Mouse (Mus musculus): ENCODE measurements around the gene Rgs2.
A peak's percentile ranks its signal among the peaks of the same experiment; 100 is the strongest.

Gene Rgs2

GRCm38 (mm10) chr1:144003904-144004740 is at the start of gene Rgs2:
Gene Rgs2, minus strand, starts transcription at chr1:144004161.
- peak; percentile 86 for DNase-seq (ENCODE audit: low spot score)

- no peak for DNase-seq (ENCODE audit: low spot score)
Measured at GRCm38 (mm10) chr1:144053401-144053800, 49.4 kb upstream of the Rgs2 start.

- DNase-seq (ENCODE audit: low spot score) = no peak
Measured at GRCm38 (mm10) chr1:144041826-144042225, 37.9 kb upstream of the Rgs2 start.

- no peak for DNase-seq (ENCODE audit: low spot score)
Measured at GRCm38 (mm10) chr1:144033498-144033897, 29.5 kb upstream of the Rgs2 start.

GRCm38 (mm10) chr1:144030499-144030898 is 26.5 kb upstream of the Rgs2 start:
- DNase-seq (ENCODE audit: low spot score) = no peak

GRCm38 (mm10) chr1:144029679-144030078 is 25.7 kb upstream of the Rgs2 start:
- DNase-seq (ENCODE audit: low spot score) = no peak

GRCm38 (mm10) chr1:144018417-144018958 is 14.5 kb upstream of the Rgs2 start:
- no peak for DNase-seq (ENCODE audit: low spot score)

GRCm38 (mm10) chr1:144013913-144014312 is 10.0 kb upstream of the Rgs2 start:
- no peak for DNase-seq (ENCODE audit: low spot score)

- DNase-seq (ENCODE audit: low spot score) = no peak
Measured at GRCm38 (mm10) chr1:144007341-144007740, 3.4 kb upstream of the Rgs2 start.

- no peak for DNase-seq (ENCODE audit: low spot score)
Measured at GRCm38 (mm10) chr1:144006542-144006941, 2.6 kb upstream of the Rgs2 start.

GRCm38 (mm10) chr1:144005648-144006047 is 1.7 kb upstream of the Rgs2 start:
- no peak for DNase-seq (ENCODE audit: low spot score)

- DNase-seq (ENCODE audit: low spot score) = no peak
Measured at GRCm38 (mm10) chr1:144004741-144005140, 780 bp upstream of the Rgs2 start.

- no peak for DNase-seq (ENCODE audit: low spot score)
Measured at GRCm38 (mm10) chr1:144003416-144003815, 545 bp downstream of the Rgs2 start.

GRCm38 (mm10) chr1:144002715-144003066 is 1.3 kb downstream of the Rgs2 start:
- no peak for DNase-seq (ENCODE audit: low spot score)

GRCm38 (mm10) chr1:144002036-144002714 is 1.8 kb downstream of the Rgs2 start:
- DNase-seq (ENCODE audit: low spot score) = no peak

- DNase-seq (ENCODE audit: low spot score) = no peak
Measured at GRCm38 (mm10) chr1:144000246-144000645, 3.7 kb downstream of the Rgs2 start.

- no peak for DNase-seq (ENCODE audit: low spot score)
Measured at GRCm38 (mm10) chr1:143999371-143999920, 4.5 kb downstream of the Rgs2 start.

- DNase-seq (ENCODE audit: low spot score) = no peak
Measured at GRCm38 (mm10) chr1:143993026-143993425, 10.9 kb downstream of the Rgs2 start.

GRCm38 (mm10) chr1:143992528-143992927 is 11.4 kb downstream of the Rgs2 start:
- DNase-seq (ENCODE audit: low spot score) = no peak

- DNase-seq (ENCODE audit: low spot score) = no peak
Measured at GRCm38 (mm10) chr1:143990263-143990662, 13.7 kb downstream of the Rgs2 start.

- no peak for DNase-seq (ENCODE audit: low spot score)
Measured at GRCm38 (mm10) chr1:143989773-143990172, 14.2 kb downstream of the Rgs2 start.

- DNase-seq (ENCODE audit: low spot score) = no peak
Measured at GRCm38 (mm10) chr1:143988756-143989155, 15.2 kb downstream of the Rgs2 start.
